Comparison of ENCODE assay signal across 13 mouse cellular contexts in the genomic region with DNA sequence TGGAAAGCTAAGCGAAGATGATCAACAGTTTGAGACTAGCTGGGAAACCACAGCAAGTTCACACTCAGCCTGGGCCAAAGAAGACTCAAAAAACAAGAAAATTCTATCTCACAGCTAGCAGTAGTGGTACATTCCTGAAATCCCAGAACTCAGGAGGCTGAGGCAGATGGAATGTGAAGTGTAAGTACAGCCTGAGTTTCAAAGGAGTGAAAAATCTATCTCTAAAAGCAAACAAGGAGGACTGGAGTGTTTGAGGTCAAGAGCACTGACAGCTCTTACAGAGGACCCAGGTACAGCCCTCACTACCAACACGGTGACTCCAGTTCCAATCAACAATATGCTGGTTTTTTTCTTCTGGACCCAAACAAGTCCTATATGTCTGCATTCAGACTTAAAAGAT. TPM values are rescaled to one million over a fixed set of nuclear protein-coding genes. Genes with fewer than 3 reads are reported as not detected.
DNase-seq lines count a peak whose midpoint lies in the region; ATAC-seq and TF ChIP-seq lines count a peak whose summit lies in the region.
"Had no signal": no experiment of that assay in that cellular context is flagged by ENCODE, and none has a peak within 500 bp of the region (broad histone marks: within the 10 kb centered on the region; RNA-seq: fewer than 3 reads in every experiment).

No protein-coding gene starts in this region.

- H3K9ac ChIP-seq in heart, embryonic 14.5 days (ENCODE audit: low read length) = peak overlapping the region; percentile 16; the same call in 1 of the 2 replicates
- H3K9ac ChIP-seq in lung, embryonic 16.5 days (ENCODE audit: low read length) = no peak overlapping the region
- H3K9ac ChIP-seq in embryonic facial prominence, embryonic 14.5 days (ENCODE audit: low read depth, low read length) = no peak overlapping the region

- TF ChIP-seq POLR2A in lung, adult 2 months (IDR thresholded peaks at IDR 0.05; ENCODE audit: borderline replicate concordance, extremely low read depth, low read depth, low read length) = no peak

- TF ChIP-seq CTCF in lung, adult 2 months (IDR thresholded peaks at IDR 0.05; ENCODE audit: insufficient read depth, low read length) = no peak

- H3K27ac ChIP-seq in heart, embryonic 14.5 days (replicated peaks in 1 of 2; ENCODE audit: control insufficient read depth in 1 of 2, insufficient read depth in 1 of 2, low read depth in 2 of 2, low read length in 2 of 2) = peak overlapping the region; percentile 33 to 37
- H3K27ac ChIP-seq in lung, embryonic 16.5 days (ENCODE audit: low read length) = peak overlapping the region; percentile 56
- H3K27ac ChIP-seq in embryonic facial prominence, embryonic 14.5 days (replicated peaks; ENCODE audit: low read depth, low read length) = no peak overlapping the region
- peak overlapping the region; percentile 91; the same call in 1 of the 2 replicates for H3K27ac ChIP-seq in macrophage

- peaks cover 0 to 14% of the 10 kb centered on the region in 2 experiments; a peak in 3 of 4 replicates for H3K4me1 ChIP-seq in heart, embryonic 14.5 days (ENCODE audit: control insufficient read depth in 2 of 2, insufficient read depth in 2 of 2, low read length in 2 of 2)
- peaks cover 16% of the 10 kb centered on the region for H3K4me1 ChIP-seq in lung, embryonic 16.5 days (replicated peaks; ENCODE audit: control insufficient read depth, insufficient read depth, low read length)
- peaks cover 10% of the 10 kb centered on the region for H3K4me1 ChIP-seq in lung, adult 2 months (ENCODE audit: control insufficient read depth, insufficient read depth, low read length)
- peaks cover 15% of the 10 kb centered on the region for H3K4me1 ChIP-seq in embryonic facial prominence, embryonic 14.5 days (ENCODE audit: control insufficient read depth, insufficient read depth, low read length)

- peaks cover 74% of the 10 kb centered on the region for H3K79me2 ChIP-seq in macrophage (ENCODE audit: inconsistent target)

- intact Hi-C loops in heart, postnatal 36 days (cut with DNase I) = no loop called here
- intact Hi-C loops in left cerebral cortex, postnatal 4 days (cut with DNase I) = no loop called here

- H3K4me2 ChIP-seq in heart, embryonic 14.5 days (ENCODE audit: low read length) = peak overlapping the region; percentile 46
- H3K4me2 ChIP-seq in lung, embryonic 16.5 days (ENCODE audit: low read depth, low read length) = peak overlapping the region; percentile 40; the same call in 1 of the 2 replicates
- peak overlapping the region; percentile 1; the same call in 1 of the 2 replicates for H3K4me2 ChIP-seq in embryonic facial prominence, embryonic 14.5 days (ENCODE audit: low read depth, low read length)

- H3K27me3 ChIP-seq in heart, embryonic 14.5 days (ENCODE audit: control insufficient read depth, insufficient read depth, low read length) = no peaks in the 10 kb centered on the region
- no peaks in the 10 kb centered on the region for H3K27me3 ChIP-seq in lung, embryonic 16.5 days (ENCODE audit: control insufficient read depth, insufficient read depth, low read depth, low read length)
- no peaks in the 10 kb centered on the region for H3K27me3 ChIP-seq in embryonic facial prominence, embryonic 14.5 days (replicated peaks; ENCODE audit: control insufficient read depth, insufficient read depth, low read length)

- no peaks in the 10 kb centered on the region for H3K9me3 ChIP-seq in heart, embryonic 14.5 days (ENCODE audit: control insufficient read depth, low read length)
- H3K9me3 ChIP-seq in lung, embryonic 16.5 days (ENCODE audit: control insufficient read depth, low read length) = no peaks in the 10 kb centered on the region
- H3K9me3 ChIP-seq in embryonic facial prominence, embryonic 14.5 days (ENCODE audit: control insufficient read depth, low read length) = no peaks in the 10 kb centered on the region

- peaks cover 13% of the 10 kb centered on the region for H3K36me3 ChIP-seq in heart, embryonic 14.5 days (ENCODE audit: control insufficient read depth, insufficient read depth, low read length)
- H3K36me3 ChIP-seq in lung, embryonic 16.5 days (ENCODE audit: control insufficient read depth, insufficient read depth, low read length) = no peaks in the 10 kb centered on the region
- peaks cover 7% of the 10 kb centered on the region; the same call in 1 of the 2 replicates for H3K36me3 ChIP-seq in embryonic facial prominence, embryonic 14.5 days (ENCODE audit: control insufficient read depth, insufficient read depth, low read length)
- H3K36me3 ChIP-seq in macrophage (ENCODE audit: inconsistent target) = peaks cover 7% of the 10 kb centered on the region; the same call in 1 of the 2 replicates

- DNase-seq in heart, postnatal 36 days = no peak
- DNase-seq in lung, adult 2 months = no peak
- no peak for DNase-seq in embryonic facial prominence, embryonic 14.5 days (ENCODE audit: low spot score)
- no peak for DNase-seq in left cerebral cortex, postnatal 4 days
- DNase-seq in cerebellum, adult 11 months = no peak
- DNase-seq: cerebellum, postnatal 25 days; kidney, adult 8-10 months; thymus, adult 2 months had no signal

- WGBS in heart, embryonic 14.5 days = 45% methylated on average over 2 of the region's 2 CpGs
- WGBS in lung, embryonic 16.5 days = 56% methylated on average over 2 of the region's 2 CpGs
- 52% methylated on average over 2 of the region's 2 CpGs for WGBS in lung, adult 2 months
- whole genome bisulfite sequencing in embryonic facial prominence, embryonic 14.5 days = 59% methylated on average over 2 of the region's 2 CpGs
- WGBS in macrophage (ENCODE audit: missing documents) = 86% methylated on average over 2 of the region's 2 CpGs

- H3K4me3 ChIP-seq in heart, embryonic 14.5 days (ENCODE audit: control insufficient read depth in 1 of 2, insufficient read depth in 1 of 2, low read depth in 1 of 2, low read length in 2 of 2) = no peak overlapping the region
- no peak overlapping the region for H3K4me3 ChIP-seq in lung, embryonic 16.5 days (ENCODE audit: low read length)
- no peak overlapping the region for H3K4me3 ChIP-seq in lung, adult 2 months (replicated peaks; ENCODE audit: extremely low read depth, low read depth, low read length)
- no peak overlapping the region for H3K4me3 ChIP-seq in embryonic facial prominence, embryonic 14.5 days (ENCODE audit: low read depth, low read length)
- H3K4me3 ChIP-seq in macrophage (ENCODE audit: inconsistent target) = peak overlapping the region; percentile 91; the same call in 1 of the 2 replicates
- H3K4me3 ChIP-seq: erythroblast, embryonic 14.5 days had no signal

- ATAC-seq in heart, embryonic 14.5 days (ENCODE audit: insufficient number of reproducible peaks, insufficient read depth, low FRiP score, low read depth) = no peak
- no peak for ATAC-seq in lung, embryonic 16.5 days (ENCODE audit: low read depth)
- ATAC-seq in embryonic facial prominence, embryonic 14.5 days (ENCODE audit: low read depth) = no peak
- ATAC-seq: CD4-positive, CD25-positive, alpha-beta regulatory T cell, adult 4 months had no signal

RNA-seq across cellular contexts. Expression of gene Tent2, which starts 2.8 kb away (rescaled TPM):
- polyA plus RNA-seq in heart, embryonic 14.5 days (2014; fragmentation: Nextera tagmentation; extraction: Ambion mirVana) = 45.7 and 48.0 TPM in 2 replicates
- total RNA-seq in heart, postnatal 36 days (2021) = 10 to 100 TPM; 15.3 to 15.5 TPM
- 52.6 and 55.4 TPM in 2 replicates for polyA plus RNA-seq in lung, embryonic 16.5 days (2015; fragmentation: Nextera tagmentation; extraction: Ambion mirVana)
- 12.2 and 16.0 TPM in 2 replicates for polyA plus RNA-seq in lung, adult 2 months (2012; rRNA removed)
- polyA plus RNA-seq in embryonic facial prominence, embryonic 14.5 days (2014; fragmentation: Nextera tagmentation; extraction: Ambion mirVana) = 70.8 and 79.5 TPM in 2 replicates
- 100 to 1,000 TPM in 25 of 26 experiments, 10 to 100 TPM in 1; 85.0 to 357 (median 203) TPM for total RNA-seq in macrophage (2018; cell fraction: chromatin; rRNA removed)
- total RNA-seq in macrophage (2018; cell fraction: cytosol; rRNA removed) = 100 to 1,000 TPM in 5 of 26 experiments, 10 to 100 TPM in 21; 59.4 to 116 (median 82.7) TPM
- 100 to 1,000 TPM in 25 of 26 experiments, 10 to 100 TPM in 1; 93.2 to 249 (median 155) TPM for total RNA-seq in macrophage (2018; cell fraction: nucleus; rRNA removed)
- polyA plus RNA-seq in macrophage (2018) = 43.4 to 80.5 TPM (median 73.2 TPM) in 3 replicates
- 10 to 100 TPM; 36.5 to 41.0 TPM for total RNA-seq in left cerebral cortex, postnatal 4 days (2021)

RNA-seq across cellular contexts. Expression of gene Cmya5, which starts 44.9 kb away (rescaled TPM):
- polyA plus RNA-seq in heart, embryonic 14.5 days (2014; fragmentation: Nextera tagmentation; extraction: Ambion mirVana) = 11.1 and 11.3 TPM in 2 replicates
- 100 to 1,000 TPM; 306 to 325 TPM for total RNA-seq in heart, postnatal 36 days (2021)
- polyA plus RNA-seq in lung, embryonic 16.5 days (2015; fragmentation: Nextera tagmentation; extraction: Ambion mirVana) = 0.36 and 0.64 TPM in 2 replicates
- 0.88 and 3.9 TPM in 2 replicates for polyA plus RNA-seq in lung, adult 2 months (2012; rRNA removed)
- polyA plus RNA-seq in embryonic facial prominence, embryonic 14.5 days (2014; fragmentation: Nextera tagmentation; extraction: Ambion mirVana) = 1.8 and 3.5 TPM in 2 replicates
- total RNA-seq in macrophage (2018; cell fraction: chromatin; rRNA removed) = under 1 TPM in 25 of 26 experiments, not detected in 1; 0.09 to 0.63 (median 0.26) TPM
- under 1 TPM in 13 of 26 experiments, not detected in 13; under 0.01 to 0.04 (median under 0.01) TPM for total RNA-seq in macrophage (2018; cell fraction: cytosol; rRNA removed)
- under 1 TPM in 22 of 26 experiments, not detected in 4; 0.04 to 0.31 (median 0.13) TPM for total RNA-seq in macrophage (2018; cell fraction: nucleus; rRNA removed)
- 0.01 TPM in 1 of 3 replicates, not detected in the others for polyA plus RNA-seq in macrophage (2018)
- under 1 TPM; 0.81 to 0.88 TPM for total RNA-seq in left cerebral cortex, postnatal 4 days (2021)
- polyA plus RNA-seq: erythroblast, embryonic 14.5 days had no signal
